Mouse (Mus musculus) layer of hippocampus, postnatal 10 days (tissue): Measurements from ENCODE around the gene Rraga. TPM values are rescaled to one million over a fixed set of nuclear protein-coding genes. Genes with fewer than 3 reads are reported as not detected.
"Not testable (repeated sequence)": the region's sequence is repeated elsewhere in the genome, so short reads cannot be mapped to it uniquely, and the experiment has no call there.

Experiments
- DNase-seq, 2 experiments: peaks; one replicate each; pipeline ENCODE4 v3.0.0; 2021; ENCODE audit warnings: low spot score in 2 of 2
- total RNA-seq, 2 experiments: library from RNA; stranded (reverse); gene quantifications; 2 replicates each; pipeline ENCODE4 v1.2.3; 2021

Gene Rraga
- total RNA-seq, 2 experiments from 2014 or later: 133 to 156 TPM

- no peak for DNase-seq
These were observed 12.8 kb downstream of the Rraga start for GRCm38 (mm10) chr4:86588236-86588635.

DNA sequence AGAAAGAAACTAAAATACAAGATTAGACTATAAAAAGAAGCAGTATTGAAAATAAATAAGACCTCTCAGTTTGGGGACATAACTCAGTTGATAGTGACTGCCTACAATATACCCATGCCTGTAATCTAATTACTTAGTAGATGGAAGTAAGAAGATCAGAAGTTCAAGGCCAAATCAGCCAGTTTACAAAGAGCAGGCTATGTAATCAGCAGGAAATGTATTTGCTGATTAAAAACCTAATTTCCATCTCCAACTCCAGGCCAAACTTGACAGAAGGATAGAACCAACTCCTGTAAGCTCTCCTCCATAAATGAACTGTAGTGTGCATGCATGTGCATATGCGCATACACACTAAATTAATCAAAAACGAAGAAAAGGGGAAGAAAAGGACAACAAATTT, 15.8 kb downstream of the Rraga start:
- no peak for DNase-seq

- peak; percentile 84 to 89 for DNase-seq
These were observed 36.2 kb downstream of the Rraga start, which contains the start of gene Haus6 for GRCm38 (mm10) chr4:86611524-86612288. Gene Haus6 (minus strand): TSS chr4:86612055.

DNA sequence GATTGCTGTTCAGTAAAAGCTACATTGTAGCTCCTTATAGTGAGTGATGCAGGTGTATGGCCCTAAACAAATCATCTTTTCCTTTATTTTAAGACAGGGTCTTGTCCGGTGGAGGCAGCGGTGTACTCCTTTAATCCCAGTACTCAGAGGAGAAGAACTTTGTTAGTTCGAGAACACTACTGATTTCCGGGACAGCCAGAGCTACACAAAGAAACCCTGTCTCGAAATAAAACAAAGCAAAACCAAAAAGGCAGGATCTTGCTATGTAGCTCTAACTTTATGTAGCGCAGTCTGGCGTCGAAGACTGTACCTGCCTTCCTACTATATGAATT, 36.8 kb downstream of the Rraga start:
- no peak for DNase-seq

GRCm38 (mm10) chr4:86620506-86620905, 45.0 kb downstream of the Rraga start:
- no peak for DNase-seq

DNA sequence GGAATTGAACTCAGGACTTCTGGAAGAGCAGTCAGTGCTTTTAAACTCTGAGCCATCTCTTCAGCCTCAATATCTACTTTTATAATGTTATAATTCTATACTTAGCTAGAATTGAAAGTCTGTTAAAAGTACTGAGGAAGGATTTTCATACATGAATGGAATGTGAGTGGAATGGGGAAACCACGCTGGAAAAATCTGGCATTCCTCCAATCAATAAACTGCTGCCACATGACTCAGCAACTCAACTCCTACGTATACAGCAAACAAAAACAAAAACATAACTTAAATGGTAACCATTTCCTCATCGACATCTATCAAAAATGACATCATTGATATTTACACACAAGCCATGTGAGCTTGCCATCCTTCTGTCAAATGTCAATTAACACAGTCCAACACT, 46.6 kb downstream of the Rraga start:
- no peak for DNase-seq

DNA sequence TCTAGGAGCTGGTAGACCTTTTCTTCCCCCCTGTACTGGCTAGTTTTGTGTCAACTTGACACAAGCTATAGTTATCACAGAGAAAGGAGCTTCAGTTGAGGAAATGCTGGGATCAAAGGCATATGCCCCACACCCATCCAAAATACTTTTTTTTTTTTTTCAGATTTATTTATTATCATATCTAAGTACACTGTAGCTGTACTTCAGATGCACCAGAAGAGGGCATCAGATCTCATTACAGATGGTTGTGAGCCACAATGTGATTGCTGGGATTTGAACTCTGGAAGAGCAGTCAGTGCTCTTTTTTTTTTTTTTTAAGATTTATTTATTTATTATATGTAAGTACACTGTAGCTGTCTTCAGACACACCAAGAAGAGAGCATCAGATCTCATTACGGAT, 47.1 kb downstream of the Rraga start:
- DNase-seq: not testable (repeated sequence)

- DNase-seq: no peak
These were observed 50.0 kb downstream of the Rraga start for GRCm38 (mm10) chr4:86625463-86625862.

- DNase-seq: not testable (repeated sequence)
These were observed 51.0 kb downstream of the Rraga start for GRCm38 (mm10) chr4:86626496-86626895.

Other genes starting within 250 kb of the Rraga start
- gene Saxo1, start 17.3 kb upstream of the Rraga start, total RNA-seq: not detected
- gene Haus6, start 36.4 kb downstream of the Rraga start, total RNA-seq: 1 to 10 TPM; 7.3 to 8.5 TPM
- gene Plin2, start 94.4 kb downstream of the Rraga start, total RNA-seq: 10 to 100 TPM; 17.3 to 18.0 TPM
- gene Dennd4c, start 172.9 kb downstream of the Rraga start, total RNA-seq: 10 to 100 TPM; 13.0 to 14.8 TPM